Mouse (Mus musculus) brain, embryonic 14.5 days (tissue): Measurements from ENCODE around the gene Cic.

Experiments used
- CTCF ChIP-seq: fragments of 200-500 bp; IDR thresholded peaks from 2 replicates; pipeline ENCODE4 v1.5.1; 2012; ENCODE audit warnings: inconsistent platforms, mild to moderate bottlenecking, moderate library complexity, borderline replicate concordance; ENCODE audit not compliant: insufficient read depth, insufficient read length; ENCODE audit errors: extremely low read depth
- POLR2A ChIP-seq: fragments of 200-500 bp; IDR thresholded peaks from 2 replicates; pipeline ENCODE4 v1.6.1; 2012; ENCODE audit warnings: mild to moderate bottlenecking, inconsistent platforms, borderline replicate concordance; ENCODE audit not compliant: poor library complexity, insufficient read depth, insufficient read length, severe bottlenecking; ENCODE audit errors: extremely low read depth

DNA sequence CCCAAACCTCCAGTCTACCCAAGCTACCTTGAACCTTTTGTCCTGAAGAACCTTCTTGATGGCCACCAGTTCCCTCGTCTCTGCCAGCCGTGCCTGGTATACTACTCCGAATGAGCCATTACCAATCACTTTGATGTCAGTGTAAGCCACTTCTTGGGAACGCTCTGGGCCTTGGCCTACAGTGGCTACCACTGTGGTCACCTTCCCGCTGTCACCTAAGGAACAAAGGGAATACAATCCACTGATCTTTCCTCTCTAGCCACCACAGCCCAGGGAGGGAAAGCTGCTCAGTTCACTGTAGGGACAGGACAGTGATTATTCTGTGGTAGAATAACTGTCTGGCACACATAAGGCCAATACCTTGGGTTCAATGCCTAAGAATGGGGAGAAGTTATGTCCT is 32.0 kb upstream of the Cic start:
- no peak for TF ChIP-seq CTCF
- no peak for TF ChIP-seq POLR2A
